Mouse (Mus musculus): ENCODE results near the gene Brd9. TPM values are rescaled to one million over a fixed set of nuclear protein-coding genes. Genes with fewer than 3 reads are reported as not detected.
"Not testable (repeated sequence)": the region's sequence is repeated elsewhere in the genome, so short reads cannot be mapped to it uniquely, and the experiment has no call there.

The Brd9 gene
- polyA plus RNA-seq, 1 experiment from 2014 or later, result 91.4 TPM

DNA sequence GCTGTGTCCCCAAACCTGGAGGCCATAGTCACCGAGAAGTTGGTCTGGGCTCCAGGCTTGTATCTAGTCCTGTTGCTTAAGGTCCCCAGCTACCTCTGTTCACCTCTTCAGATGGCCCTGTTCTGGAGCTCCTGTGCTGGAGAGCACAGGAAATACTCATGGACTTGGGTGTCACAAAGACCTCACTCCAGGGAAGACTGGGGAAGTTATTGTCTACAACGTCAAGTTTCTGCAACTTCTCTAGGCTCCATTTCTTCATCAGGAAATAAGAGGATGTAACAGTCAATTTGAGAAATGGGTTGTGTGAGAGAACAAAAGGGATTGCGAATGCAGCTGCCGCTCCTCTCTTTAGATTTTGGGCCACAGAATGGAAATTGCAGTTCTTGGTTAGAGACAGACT, 58.8 kb downstream of the Brd9 start:
- Histone ChIP-seq H3K27me3 (0 out of 2 replicates have a peak, but pooled peaks cover 3% of the 10 kb centered on the region), H3K27ac (replicated peaks) (no peak overlapping the region), H3K9ac (no peak overlapping the region), H3K36me3 (no peaks in the 10 kb centered on the region), H3K4me1 (replicated peaks) (no peaks in the 10 kb centered on the region), H3K4me3 (no peak overlapping the region), H3K9me3 (no peaks in the 10 kb centered on the region), H3K4me2 (no peak overlapping the region)
- 83% methylated on average over 4 of the region's 4 CpGs for WGBS
- ATAC-seq (ENCODE audit: low read depth), result no peak

DNA sequence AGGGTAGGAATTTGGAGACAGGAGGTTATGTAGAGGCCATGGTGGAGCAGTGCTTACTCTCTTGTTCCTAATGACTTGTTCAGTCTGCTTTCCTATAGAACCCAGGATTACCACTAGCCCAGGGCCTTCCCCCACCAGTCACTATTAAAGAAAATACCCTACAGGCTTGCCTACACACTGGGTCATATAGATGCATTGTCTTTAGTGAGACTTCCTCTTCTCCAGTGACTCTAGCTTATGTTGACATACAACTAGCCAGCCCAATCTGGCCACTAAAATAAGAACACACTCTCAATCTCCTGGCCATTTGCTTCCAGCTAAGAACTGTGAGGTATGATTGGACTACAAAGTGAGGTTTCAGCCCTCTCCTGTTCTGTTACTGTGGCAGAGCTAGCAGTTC, 62.9 kb downstream of the Brd9 start:
- no peaks in the 10 kb centered on the region for H3K9me3 ChIP-seq
- no peak for ATAC-seq (ENCODE audit: low read depth)
- no peak overlapping the region for H3K27ac ChIP-seq (replicated peaks)
- no peaks in the 10 kb centered on the region for H3K36me3 ChIP-seq
- no peak overlapping the region for H3K9ac ChIP-seq
- no peak overlapping the region for H3K4me2 ChIP-seq
- H3K4me1 ChIP-seq (replicated peaks), result no peaks in the 10 kb centered on the region
- peaks cover 3% of the 10 kb centered on the region; the same call in 1 of the 2 replicates for H3K27me3 ChIP-seq
- no peak overlapping the region for H3K4me3 ChIP-seq

DNA sequence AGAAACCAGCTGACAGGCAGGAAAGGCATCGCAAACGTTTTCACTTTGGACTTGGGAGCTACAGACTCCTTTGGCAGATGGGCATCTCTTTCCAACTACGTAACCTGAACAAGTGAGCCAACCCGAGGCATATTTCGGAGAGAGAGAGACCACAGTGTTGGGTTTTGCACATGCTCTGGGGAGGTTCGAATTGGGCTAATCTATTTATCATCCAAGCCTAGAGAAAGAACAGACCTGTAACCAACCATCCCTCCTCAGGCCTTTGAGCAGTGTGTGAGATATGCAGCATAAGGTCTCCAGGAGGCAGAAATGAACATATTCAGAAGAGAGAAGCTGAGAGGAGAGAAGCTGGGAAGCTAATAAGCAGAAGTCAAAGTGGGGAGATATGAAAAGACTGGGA, 63.4 kb downstream of the Brd9 start:
- 80% methylated on average over 6 of the region's 6 CpGs for WGBS
- Histone ChIP-seq H3K4me2 (no peak overlapping the region), H3K9ac (no peak overlapping the region), H3K27ac (replicated peaks) (no peak overlapping the region), H3K4me1 (replicated peaks) (no peaks in the 10 kb centered on the region), H3K9me3 (no peaks in the 10 kb centered on the region), H3K27me3 (peaks cover 6% of the 10 kb centered on the region), H3K4me3 (no peak overlapping the region), H3K36me3 (no peaks in the 10 kb centered on the region)
- no peak for ATAC-seq (ENCODE audit: low read depth)

DNA sequence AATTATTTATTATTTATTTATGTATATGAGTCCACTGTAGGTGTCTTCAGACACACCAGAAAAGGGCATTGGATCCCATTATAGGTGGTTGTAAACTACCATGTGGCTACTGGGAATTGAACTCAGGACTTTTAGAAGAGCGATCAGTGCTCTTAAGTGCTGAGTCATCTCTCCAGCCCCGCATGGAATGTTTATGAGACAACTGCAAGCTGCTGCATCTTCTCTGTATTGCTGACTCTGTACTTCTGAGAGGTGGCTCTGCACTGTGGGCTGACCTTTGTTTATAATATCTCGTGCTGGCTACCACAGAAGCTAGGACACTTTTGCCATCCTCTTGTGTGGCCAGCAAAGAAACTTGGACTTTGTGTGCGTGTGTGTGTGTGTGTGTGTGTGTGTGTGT, 63.9 kb downstream of the Brd9 start:
- Histone ChIP-seq H3K27me3 (peaks cover 11% of the 10 kb centered on the region), H3K4me3 (no peak overlapping the region), H3K9ac (no peak overlapping the region), H3K27ac (replicated peaks) (no peak overlapping the region), H3K4me2 (no peak overlapping the region), H3K4me1 (replicated peaks) (no peaks in the 10 kb centered on the region), H3K36me3 (no peaks in the 10 kb centered on the region), H3K9me3 (no peaks in the 10 kb centered on the region)
- no peak for ATAC-seq (ENCODE audit: low read depth)
- WGBS, result 80% methylated on average over 4 of the region's 4 CpGs

DNA sequence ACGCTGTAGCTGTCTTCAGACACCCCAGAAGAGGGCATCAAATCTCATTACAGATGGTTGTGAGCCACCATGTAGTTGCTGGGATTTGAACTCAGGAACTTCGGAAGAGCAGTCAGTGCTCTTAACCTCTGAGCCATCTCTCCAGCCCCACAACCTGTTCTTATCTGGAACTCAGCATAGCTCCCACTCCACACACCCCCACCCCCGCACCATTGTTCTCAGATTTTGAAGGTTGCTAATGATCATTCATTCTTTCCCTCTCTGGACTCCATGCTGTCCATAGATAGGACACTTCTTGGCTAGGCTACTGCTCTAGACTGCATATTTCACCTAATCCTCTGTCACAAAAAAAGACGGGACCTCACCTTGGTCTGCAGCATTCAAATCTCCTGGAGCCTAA, 69.3 kb downstream of the Brd9 start:
- ATAC-seq (ENCODE audit: low read depth), result not testable (repeated sequence)
- 88% methylated on average over 4 of the region's 4 CpGs for WGBS

DNA sequence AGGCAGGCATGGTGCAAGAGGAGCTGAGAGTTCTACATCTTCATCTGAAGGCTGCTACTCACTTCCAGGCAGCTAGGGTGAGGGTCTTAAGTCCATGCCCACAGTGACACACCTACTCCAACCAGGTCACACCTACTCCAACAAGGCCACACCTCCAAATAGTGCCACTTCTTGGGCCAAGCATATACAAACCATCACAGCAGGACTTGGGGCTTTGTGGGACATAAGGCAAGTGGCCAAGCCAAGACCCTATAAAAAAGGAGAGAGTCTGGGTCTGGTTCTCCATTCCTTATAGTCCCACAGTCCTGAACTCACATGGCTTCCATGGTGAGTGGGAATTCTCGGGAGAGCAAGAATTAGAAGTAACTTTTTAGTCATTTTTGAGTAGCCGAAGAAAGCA, 70.6 kb downstream of the Brd9 start:
- H3K36me3 ChIP-seq; H3K4me3 ChIP-seq; H3K27ac ChIP-seq (replicated peaks); H3K9ac ChIP-seq; H3K9me3 ChIP-seq; ATAC-seq (ENCODE audit: low read depth): not testable (repeated sequence)
- H3K4me2 ChIP-seq, result peak overlapping the region; percentile 89; the same call in 1 of the 2 replicates
- whole genome bisulfite sequencing, result 77% methylated on average over 2 of the region's 2 CpGs
- H3K4me1 ChIP-seq (replicated peaks), result peaks cover 17% of the 10 kb centered on the region
- peaks cover 35% of the 10 kb centered on the region for H3K27me3 ChIP-seq

More for the DNA sequence above, 69.3 kb downstream of the Brd9 start:
- Histone ChIP-seq H3K27me3 (peaks cover 35% of the 10 kb centered on the region), H3K4me1 (replicated peaks) (peaks cover 17% of the 10 kb centered on the region)
- not testable (repeated sequence) for H3K4me2 ChIP-seq; H3K4me3 ChIP-seq; H3K36me3 ChIP-seq; H3K9me3 ChIP-seq; H3K9ac ChIP-seq; H3K27ac ChIP-seq (replicated peaks)

DNA sequence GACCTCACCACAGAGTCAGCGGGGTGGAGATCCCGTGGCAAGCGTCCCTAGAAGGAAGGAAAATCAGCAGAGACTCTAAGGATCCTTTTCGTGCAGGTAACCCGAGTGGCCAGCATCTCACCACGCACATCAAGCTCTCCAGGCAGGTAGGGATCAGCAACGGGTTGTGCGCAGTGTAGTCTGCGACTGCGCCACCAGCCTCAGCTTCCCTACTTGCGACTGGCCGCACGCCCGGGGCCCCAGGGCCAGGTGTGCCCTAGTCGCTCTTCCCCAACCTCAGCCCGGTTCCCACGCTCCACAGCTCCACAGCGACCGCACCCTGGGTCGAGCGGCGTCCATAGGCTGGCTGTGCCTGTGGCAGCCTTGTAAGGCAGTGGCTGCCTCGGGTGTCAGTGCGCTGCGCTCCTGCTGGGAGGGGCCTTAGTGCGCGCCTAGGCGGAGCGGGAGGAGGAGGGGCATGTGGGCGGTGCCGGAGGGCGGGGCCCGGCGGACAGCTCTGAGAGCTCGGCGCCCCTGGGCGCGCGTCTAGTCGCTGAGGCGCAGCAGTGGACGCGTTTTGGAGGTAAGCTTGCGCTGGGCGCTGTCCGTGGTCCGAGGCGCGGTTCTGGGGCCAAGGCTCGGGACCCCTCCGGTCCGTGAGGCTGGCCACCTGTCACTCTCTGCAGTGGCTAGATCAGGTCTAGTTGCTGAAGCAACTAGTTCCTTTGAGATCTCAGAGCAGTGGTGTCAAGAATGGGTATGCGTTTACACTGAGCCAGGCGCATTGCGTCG, 71.5 kb downstream of the Brd9 start, which contains the start of gene Tppp:
Gene Tppp (plus strand): TSS at position 460 of the 771 bp plus-strand sequence.
- Histone ChIP-seq H3K4me1 (replicated peaks) (peaks cover 17% of the 10 kb centered on the region), H3K4me2 (peak within 1 kb of the TSS; percentile 89), H3K4me3 (peak within 1 kb of the TSS; percentile 59), H3K9ac (peak within 1 kb of the TSS; percentile 76), H3K27me3 (peaks cover 35% of the 10 kb centered on the region), H3K27ac (replicated peaks) (peak within 1 kb of the TSS; percentile 79), H3K36me3 (no peaks in the 10 kb centered on the region), H3K9me3 (no peaks in the 10 kb centered on the region)
- under 1% methylated on average over 56 of the region's 56 CpGs for WGBS
- ATAC-seq (ENCODE audit: low read depth), result peak; percentile 93

DNA sequence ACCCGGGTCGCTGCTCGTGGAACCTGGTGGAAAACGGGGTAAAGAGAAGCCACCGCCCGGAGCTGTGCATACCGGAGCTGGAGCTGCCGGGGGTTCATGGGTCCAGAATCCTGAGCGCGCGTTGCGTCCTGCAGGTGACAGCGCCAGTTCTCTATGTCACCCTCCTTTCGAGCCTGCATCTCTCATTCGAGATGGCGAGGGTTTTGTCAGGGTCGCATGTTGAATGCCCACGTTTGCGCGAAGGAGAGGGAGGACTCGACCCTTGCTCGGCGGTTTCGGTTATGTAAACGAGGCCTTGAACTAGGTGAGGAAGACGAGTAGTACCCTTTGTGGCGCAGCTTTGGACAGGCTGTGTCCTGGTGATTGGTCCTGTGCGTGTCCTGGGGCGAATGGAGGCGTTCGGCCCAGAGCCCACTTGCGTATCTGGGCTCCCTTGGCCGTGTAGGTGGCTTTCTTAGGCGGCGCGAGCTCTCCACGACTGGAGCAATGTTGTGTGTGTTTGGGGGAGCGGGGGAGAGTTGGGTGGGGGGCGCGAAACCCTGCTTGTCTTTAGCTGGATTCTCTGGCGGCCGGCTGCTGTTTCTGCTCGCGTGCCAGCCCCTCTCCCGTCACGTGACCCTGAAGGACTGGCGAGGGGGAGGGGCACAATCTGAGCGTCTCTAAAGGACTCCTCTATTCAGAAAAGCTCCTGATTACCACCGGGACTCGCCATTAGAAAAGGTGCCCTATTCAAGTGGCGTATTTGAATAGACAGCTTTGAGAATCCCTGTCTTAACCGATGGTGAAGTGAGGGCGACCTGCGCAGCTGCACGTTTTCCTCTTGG, 72.4 kb downstream of the Brd9 start:
- ATAC-seq (ENCODE audit: low read depth), result peak; percentile 74
- H3K4me3 ChIP-seq, result peak overlapping the region; percentile 59
- under 1% methylated on average over 54 of the region's 55 CpGs for WGBS

More for the DNA sequence above, 72.4 kb downstream of the Brd9 start:
- Histone ChIP-seq H3K4me1 (replicated peaks) (peaks cover 17% of the 10 kb centered on the region), H3K36me3 (no peaks in the 10 kb centered on the region), H3K27me3 (peaks cover 35% of the 10 kb centered on the region), H3K27ac (replicated peaks) (peak overlapping the region; percentile 79), H3K9me3 (no peaks in the 10 kb centered on the region), H3K9ac (peak overlapping the region; percentile 76), H3K4me2 (peak overlapping the region; percentile 89)

Small RNAs within 50 kb of the gene (microRNA-seq; reads per million reads assigned to microRNA genes)
- not detected for gene Gm25197

Other genes starting within 250 kb of the Brd9 start
- 0.56 and 0.72 TPM in 2 replicates for gene Slc6a19, start 232.9 kb upstream of the Brd9 start, polyA plus RNA-seq (2015; fragmentation: Nextera tagmentation; extraction: Ambion mirVana)
- 13.4 and 13.6 TPM in 2 replicates for gene Slc12a7, start 204.7 kb upstream of the Brd9 start, polyA plus RNA-seq (2015; fragmentation: Nextera tagmentation; extraction: Ambion mirVana)
- 8.7 and 9.8 TPM in 2 replicates for gene Nkd2, start 90.2 kb upstream of the Brd9 start, polyA plus RNA-seq (2015; fragmentation: Nextera tagmentation; extraction: Ambion mirVana)
- gene Trip13, start within 50 bp of the Brd9 start, polyA plus RNA-seq (2015; fragmentation: Nextera tagmentation; extraction: Ambion mirVana), result 12.1 and 15.9 TPM in 2 replicates
- not detected in 2 replicates for gene Zdhhc11, start 26.0 kb downstream of the Brd9 start, polyA plus RNA-seq (2015; fragmentation: Nextera tagmentation; extraction: Ambion mirVana)
- gene Tppp, start 71.6 kb downstream of the Brd9 start, polyA plus RNA-seq (2015; fragmentation: Nextera tagmentation; extraction: Ambion mirVana), result 6.5 and 6.7 TPM in 2 replicates
- gene Cep72, start 124.5 kb downstream of the Brd9 start, polyA plus RNA-seq (2015; fragmentation: Nextera tagmentation; extraction: Ambion mirVana), result 7.3 and 7.8 TPM in 2 replicates
- 0.06 and 0.17 TPM in 2 replicates for gene Slc9a3, start 183.6 kb downstream of the Brd9 start, polyA plus RNA-seq (2015; fragmentation: Nextera tagmentation; extraction: Ambion mirVana)

Measured in neural tube, embryonic 13.5 days (tissue).